ENCODE assay signal across 8 mouse cellular contexts in the genomic region with DNA sequence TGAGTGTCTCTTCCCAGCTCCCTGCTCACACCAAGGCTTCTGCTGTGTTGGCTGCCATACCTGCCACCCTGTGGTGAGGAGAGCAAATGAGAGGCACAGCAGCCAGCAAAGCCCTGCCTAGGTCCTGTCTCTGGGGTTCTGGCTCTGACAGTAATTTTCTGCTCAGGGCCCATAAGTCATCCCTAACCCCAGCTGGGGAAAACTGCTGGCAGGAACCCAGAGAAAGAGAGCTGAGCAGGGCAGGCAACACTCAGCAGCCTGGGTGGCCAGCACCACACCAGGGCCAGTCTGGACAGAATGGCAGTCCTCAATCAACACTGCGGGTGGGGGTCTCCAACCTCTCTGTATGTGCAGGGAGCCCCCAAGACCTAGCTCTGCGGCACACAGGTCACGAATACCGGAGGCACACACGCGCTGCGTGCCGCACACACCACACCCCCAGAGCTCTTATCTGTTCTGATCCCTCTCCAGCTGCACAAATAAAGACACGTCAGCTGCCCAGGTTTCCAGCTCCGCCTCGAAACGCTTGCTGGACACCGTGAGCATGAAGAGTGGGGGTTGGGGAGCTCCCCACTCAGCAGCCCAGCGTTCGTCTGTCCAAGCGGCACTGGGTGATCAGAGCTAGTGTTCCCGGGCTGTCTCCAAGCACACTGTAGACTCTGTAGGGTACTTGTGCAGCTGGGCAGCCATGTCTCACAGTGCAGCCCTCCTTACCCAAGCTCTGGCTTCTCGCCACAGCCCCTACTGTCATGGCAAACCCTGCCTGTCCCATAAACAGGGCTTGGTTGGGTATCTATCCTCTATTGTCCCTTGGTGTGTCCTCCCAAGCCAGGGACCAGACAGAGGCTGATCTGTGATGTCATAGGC. TPM values are rescaled to one million over a fixed set of nuclear protein-coding genes. Genes with fewer than 3 reads are reported as not detected.
DNase-seq lines count a peak whose midpoint lies in the region; ATAC-seq and TF ChIP-seq lines count a peak whose summit lies in the region.

No protein-coding gene starts in this region.

- peak; percentile 83 for DNase-seq in adrenal gland, postnatal 14 days
- peak; percentile 86 for DNase-seq in kidney, postnatal 0 days (ENCODE audit: low spot score)
- peak; percentile 82 for DNase-seq in lung, postnatal 10 days
- DNase-seq in retina, postnatal 1 day = peak; percentile 82
- no peak for DNase-seq in frontal cortex, adult 2 months (ENCODE audit: extremely low spot score in 1 of 2, low spot score in 1 of 2)

- TF ChIP-seq CTCF in E14TG2a.4 (conservative IDR thresholded peaks at IDR 0.05; ENCODE audit: low read length) = no peak
- TF ChIP-seq CTCF in kidney, postnatal 0 days (IDR thresholded peaks at IDR 0.05; ENCODE audit: low read depth) = peak; percentile 59

- H3K4me2 ChIP-seq in embryonic facial prominence, embryonic 12.5 days (replicated peaks) = peak overlapping the region; percentile 35
- peak overlapping the region; percentile 61 for H3K4me2 ChIP-seq in heart, embryonic 15.5 days
- H3K4me2 ChIP-seq in kidney, postnatal 0 days (ENCODE audit: low read length) = peak overlapping the region; percentile 51

- H3K27ac ChIP-seq in embryonic facial prominence, embryonic 12.5 days = peak overlapping the region; percentile 63
- H3K27ac ChIP-seq in heart, embryonic 15.5 days = peak overlapping the region; percentile 98
- H3K27ac ChIP-seq in kidney, postnatal 0 days = peak overlapping the region; percentile 86

- H3K36me3 ChIP-seq in E14TG2a.4 (ENCODE audit: insufficient read depth, low read length) = peaks cover 9% of the 10 kb centered on the region
- 0 out of 2 replicates have a peak, but pooled peaks cover 4% of the 10 kb centered on the region for H3K36me3 ChIP-seq in embryonic facial prominence, embryonic 12.5 days
- no peaks in the 10 kb centered on the region for H3K36me3 ChIP-seq in heart, embryonic 15.5 days
- no peaks in the 10 kb centered on the region for H3K36me3 ChIP-seq in kidney, postnatal 0 days (ENCODE audit: insufficient read depth, low read length)

- peak; percentile 50 for ATAC-seq in embryonic facial prominence, embryonic 12.5 days (ENCODE audit: insufficient number of reproducible peaks, insufficient read depth, low FRiP score, low TSS enrichment)
- ATAC-seq in heart, embryonic 15.5 days (replicated peaks; ENCODE audit: insufficient number of reproducible peaks, insufficient read depth, low FRiP score, low read depth) = peak; percentile 86
- ATAC-seq in kidney, postnatal 0 days (replicated peaks; ENCODE audit: low FRiP score, low read depth) = peak; percentile 60

- H3K9ac ChIP-seq in embryonic facial prominence, embryonic 12.5 days = 0 out of 2 replicates have a peak overlapping the region, but pooled peaks have one; percentile 11
- H3K9ac ChIP-seq in heart, embryonic 15.5 days = peak overlapping the region; percentile 40
- peak overlapping the region; percentile 56; the same call in 1 of the 2 replicates for H3K9ac ChIP-seq in kidney, postnatal 0 days (ENCODE audit: low read depth, low read length)

- no peaks in the 10 kb centered on the region for H3K9me3 ChIP-seq in E14TG2a.4 (ENCODE audit: low read length)
- no peaks in the 10 kb centered on the region for H3K9me3 ChIP-seq in embryonic facial prominence, embryonic 12.5 days
- no peaks in the 10 kb centered on the region for H3K9me3 ChIP-seq in heart, embryonic 15.5 days (replicated peaks)
- H3K9me3 ChIP-seq in kidney, postnatal 0 days (replicated peaks; ENCODE audit: low read length) = no peaks in the 10 kb centered on the region

- 10% methylated on average over 18 of the region's 18 CpGs for WGBS in embryonic facial prominence, embryonic 12.5 days
- WGBS in heart, embryonic 15.5 days = 5% methylated on average over 18 of the region's 18 CpGs
- 4% methylated on average over 18 of the region's 18 CpGs for WGBS in kidney, postnatal 0 days

- H3K4me1 ChIP-seq in E14TG2a.4 (replicated peaks; ENCODE audit: low read depth, low read length) = peaks cover 76% of the 10 kb centered on the region
- H3K4me1 ChIP-seq in embryonic facial prominence, embryonic 12.5 days = peaks cover 68% of the 10 kb centered on the region
- H3K4me1 ChIP-seq in heart, embryonic 15.5 days (replicated peaks) = peaks cover 81% of the 10 kb centered on the region
- H3K4me1 ChIP-seq in kidney, postnatal 0 days (replicated peaks; ENCODE audit: insufficient read depth, low read length) = peaks cover 29% of the 10 kb centered on the region

- peaks cover 60% of the 10 kb centered on the region for H3K27me3 ChIP-seq in E14TG2a.4 (ENCODE audit: insufficient read depth, low read length)
- H3K27me3 ChIP-seq in embryonic facial prominence, embryonic 12.5 days = no peaks in the 10 kb centered on the region
- no peaks in the 10 kb centered on the region for H3K27me3 ChIP-seq in heart, embryonic 15.5 days
- H3K27me3 ChIP-seq in kidney, postnatal 0 days (ENCODE audit: insufficient read depth, low read length) = no peaks in the 10 kb centered on the region

- H3K4me3 ChIP-seq in E14TG2a.4 (replicated peaks; ENCODE audit: low read length) = peak overlapping the region; percentile 27; the same call in 1 of the 2 replicates
- peak overlapping the region; percentile 10; the same call in 1 of the 2 replicates for H3K4me3 ChIP-seq in embryonic facial prominence, embryonic 12.5 days
- H3K4me3 ChIP-seq in heart, embryonic 15.5 days = peak overlapping the region; percentile 30
- H3K4me3 ChIP-seq in kidney, postnatal 0 days (replicated peaks; ENCODE audit: low read depth, low read length) = 0 out of 2 replicates have a peak overlapping the region, but pooled peaks have one; percentile 9

RNA-seq across cellular contexts. Expression of a gene that starts 13.0 kb away (rescaled TPM):
- total RNA-seq in adrenal gland, postnatal 14 days (2021) = 18.1 and 18.7 TPM in 2 replicates
- 20.3 and 20.9 TPM in 2 replicates for polyA plus RNA-seq in embryonic facial prominence, embryonic 12.5 days (2016; fragmentation: Nextera tagmentation; extraction: Ambion mirVana)
- polyA plus RNA-seq in heart, embryonic 15.5 days (2015; fragmentation: Nextera tagmentation; extraction: Ambion mirVana) = 16.1 and 19.7 TPM in 2 replicates
- 9.2 and 9.5 TPM in 2 replicates for polyA plus RNA-seq in kidney, postnatal 0 days (2015; fragmentation: Nextera tagmentation; extraction: Ambion mirVana)
- polyA plus RNA-seq in frontal cortex, adult 2 months (2012; rRNA removed) = 17.9 and 20.6 TPM in 2 replicates

RNA-seq across cellular contexts. Expression of a gene that starts 13.1 kb away (rescaled TPM):
- total RNA-seq in adrenal gland, postnatal 14 days (2021) = 0.44 and 0.45 TPM in 2 replicates
- polyA plus RNA-seq in embryonic facial prominence, embryonic 12.5 days (2016; fragmentation: Nextera tagmentation; extraction: Ambion mirVana) = 10.5 and 11.6 TPM in 2 replicates
- polyA plus RNA-seq in heart, embryonic 15.5 days (2015; fragmentation: Nextera tagmentation; extraction: Ambion mirVana) = 1.3 and 2.5 TPM in 2 replicates
- 3.3 and 4.0 TPM in 2 replicates for polyA plus RNA-seq in kidney, postnatal 0 days (2015; fragmentation: Nextera tagmentation; extraction: Ambion mirVana)
- polyA plus RNA-seq in frontal cortex, adult 2 months (2012; rRNA removed) = 1.7 and 1.9 TPM in 2 replicates

RNA-seq across cellular contexts. Expression of a gene that starts 52.4 kb away (rescaled TPM):
- 78.3 and 81.3 TPM in 2 replicates for total RNA-seq in adrenal gland, postnatal 14 days (2021)
- 54.1 and 57.6 TPM in 2 replicates for polyA plus RNA-seq in embryonic facial prominence, embryonic 12.5 days (2016; fragmentation: Nextera tagmentation; extraction: Ambion mirVana)
- polyA plus RNA-seq in heart, embryonic 15.5 days (2015; fragmentation: Nextera tagmentation; extraction: Ambion mirVana) = 74.7 and 97.9 TPM in 2 replicates
- polyA plus RNA-seq in kidney, postnatal 0 days (2015; fragmentation: Nextera tagmentation; extraction: Ambion mirVana) = 64.6 and 68.5 TPM in 2 replicates
- 182 and 207 TPM in 2 replicates for polyA plus RNA-seq in frontal cortex, adult 2 months (2012; rRNA removed)

Comparison
In these comparisons a context has a peak if more than half of its experiments do, and no peak if none do; other contexts are left out.
1. DNase-seq: peak in adrenal gland, postnatal 14 days (single experiment), kidney, postnatal 0 days (single experiment), lung, postnatal 10 days (single experiment) and retina, postnatal 1 day (single experiment); none in frontal cortex, adult 2 months (0 of 2).
2. Peak in every context shown above with its lines, with median percentiles within 50 percentile points of each other: H3K4me3 ChIP-seq, ATAC-seq, H3K27ac ChIP-seq, H3K4me2 ChIP-seq and H3K9ac ChIP-seq.